Mouse (Mus musculus): ENCODE data around the gene Knstrn. TPM values are rescaled to one million over a fixed set of nuclear protein-coding genes. Genes with fewer than 3 reads are reported as not detected.

Knstrn gene
- polyA plus RNA-seq, 1 experiment from 2014 or later = 134 TPM

DNA sequence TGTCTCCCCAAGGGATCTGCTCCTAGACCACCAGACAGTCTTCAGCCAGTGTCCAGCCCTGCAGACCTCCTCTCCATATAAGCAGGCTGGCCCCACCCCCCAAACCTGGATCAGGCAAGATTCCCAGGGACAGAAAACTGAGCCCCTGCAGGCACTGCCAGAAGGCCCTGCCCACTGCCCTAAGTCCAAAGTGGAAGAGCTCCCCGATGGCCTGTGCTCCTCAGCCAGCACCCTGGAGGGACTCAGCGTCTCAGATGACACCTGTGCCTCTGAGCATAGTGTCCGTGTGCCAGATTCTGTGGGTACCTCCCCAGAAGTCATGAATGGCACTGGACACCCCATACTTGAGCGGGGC is 21.6 kb upstream of the Knstrn start:
- 74% methylated on average over 4 of the region's 4 CpGs for WGBS
- Histone ChIP-seq H3K36me3 (no peaks in the 10 kb centered on the region), H3K9me3 (no peaks in the 10 kb centered on the region), H3K27ac (no peak overlapping the region), H3K9ac (no peak overlapping the region), H3K4me3 (no peak overlapping the region), H3K4me1 (peaks cover 14% of the 10 kb centered on the region), H3K4me2 (no peak overlapping the region), H3K27me3 (peaks cover 3% of the 10 kb centered on the region; the same call in 1 of the 2 replicates)
- no peak for ATAC-seq (ENCODE audit: borderline replicate concordance, extremely low read depth, low FRiP score, low TSS enrichment)

DNA sequence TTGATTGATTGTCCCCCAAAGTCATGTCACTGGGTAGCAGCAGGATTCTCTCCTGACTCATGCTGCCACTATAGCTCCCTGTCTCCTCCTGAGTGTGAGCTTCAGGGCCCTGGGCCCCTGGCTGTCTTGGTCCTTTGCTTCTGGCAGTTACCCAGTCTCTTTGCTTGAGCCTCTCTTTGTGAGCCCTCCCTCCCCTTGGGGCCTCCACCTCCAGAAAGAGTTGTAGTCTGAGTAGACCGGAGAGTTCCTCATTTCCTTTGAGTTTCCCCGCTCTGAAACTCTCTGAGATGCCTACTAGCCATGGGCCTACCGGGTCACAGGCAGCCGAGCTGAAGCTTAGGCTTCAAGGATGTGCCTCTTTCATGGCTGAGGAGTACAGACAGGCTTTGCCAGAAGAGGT is 20.2 kb upstream of the Knstrn start:
- no peaks in the 10 kb centered on the region for H3K9me3 ChIP-seq
- H3K9ac ChIP-seq = no peak overlapping the region
- no peak for ATAC-seq (ENCODE audit: borderline replicate concordance, extremely low read depth, low FRiP score, low TSS enrichment)
- H3K27me3 ChIP-seq = peaks cover 3% of the 10 kb centered on the region; the same call in 1 of the 2 replicates
- H3K36me3 ChIP-seq = no peaks in the 10 kb centered on the region
- H3K27ac ChIP-seq = no peak overlapping the region
- H3K4me3 ChIP-seq = no peak overlapping the region
- peaks cover 14% of the 10 kb centered on the region for H3K4me1 ChIP-seq
- no peak overlapping the region for H3K4me2 ChIP-seq
- 68% methylated on average over 4 of the region's 4 CpGs for WGBS

GRCm38 (mm10) chr2:118802542-118803118 is 11.2 kb upstream of the Knstrn start:
- no peaks in the 10 kb centered on the region for H3K27me3 ChIP-seq
- H3K4me3 ChIP-seq = no peak overlapping the region
- H3K27ac ChIP-seq = no peak overlapping the region
- no peak overlapping the region for H3K9ac ChIP-seq
- H3K4me1 ChIP-seq = no peaks in the 10 kb centered on the region
- no peak overlapping the region for H3K4me2 ChIP-seq
- no peaks in the 10 kb centered on the region for H3K9me3 ChIP-seq
- 61% methylated on average over 4 of the region's 4 CpGs for WGBS
- ATAC-seq (ENCODE audit: borderline replicate concordance, extremely low read depth, low FRiP score, low TSS enrichment) = no peak
- H3K36me3 ChIP-seq = no peaks in the 10 kb centered on the region

- no peaks in the 10 kb centered on the region for H3K4me1 ChIP-seq
- no peaks in the 10 kb centered on the region for H3K27me3 ChIP-seq
- H3K9me3 ChIP-seq = no peaks in the 10 kb centered on the region
- H3K9ac ChIP-seq = no peak overlapping the region
- no peak overlapping the region for H3K4me2 ChIP-seq
- H3K36me3 ChIP-seq = no peaks in the 10 kb centered on the region
- ATAC-seq (ENCODE audit: borderline replicate concordance, extremely low read depth, low FRiP score, low TSS enrichment) = no peak
- no peak overlapping the region for H3K4me3 ChIP-seq
- no peak overlapping the region for H3K27ac ChIP-seq
- 79% methylated on average over 2 of the region's 2 CpGs for WGBS
Observed at GRCm38 (mm10) chr2:118804474-118804873, 9.3 kb upstream of the Knstrn start.

DNA sequence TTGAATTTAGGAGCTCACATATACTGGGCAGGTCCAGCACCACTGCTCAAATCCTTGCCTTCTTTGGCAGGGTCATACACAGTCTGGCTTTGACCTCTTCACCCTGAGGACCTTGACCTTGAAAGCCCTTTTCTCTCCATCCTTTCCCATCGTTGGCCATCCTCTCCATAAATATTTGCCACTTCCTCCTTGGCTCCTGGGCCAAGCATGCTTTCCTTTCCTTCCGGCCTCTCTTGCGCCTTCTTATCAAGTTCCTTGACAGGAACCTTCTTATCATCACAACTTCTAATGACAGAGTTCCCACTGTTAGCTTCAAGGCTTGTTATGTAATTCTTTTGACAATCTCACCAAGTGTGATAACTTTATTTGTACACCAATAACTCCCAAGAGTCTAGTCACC is 8.7 kb upstream of the Knstrn start:
- Histone ChIP-seq H3K27ac (no peak overlapping the region), H3K4me1 (no peaks in the 10 kb centered on the region), H3K27me3 (no peaks in the 10 kb centered on the region), H3K9ac (no peak overlapping the region), H3K9me3 (no peaks in the 10 kb centered on the region), H3K4me3 (no peak overlapping the region), H3K36me3 (no peaks in the 10 kb centered on the region), H3K4me2 (no peak overlapping the region)
- ATAC-seq (ENCODE audit: borderline replicate concordance, extremely low read depth, low FRiP score, low TSS enrichment) = no peak
- 29% methylated on average over 3 of the region's 3 CpGs for WGBS

DNA sequence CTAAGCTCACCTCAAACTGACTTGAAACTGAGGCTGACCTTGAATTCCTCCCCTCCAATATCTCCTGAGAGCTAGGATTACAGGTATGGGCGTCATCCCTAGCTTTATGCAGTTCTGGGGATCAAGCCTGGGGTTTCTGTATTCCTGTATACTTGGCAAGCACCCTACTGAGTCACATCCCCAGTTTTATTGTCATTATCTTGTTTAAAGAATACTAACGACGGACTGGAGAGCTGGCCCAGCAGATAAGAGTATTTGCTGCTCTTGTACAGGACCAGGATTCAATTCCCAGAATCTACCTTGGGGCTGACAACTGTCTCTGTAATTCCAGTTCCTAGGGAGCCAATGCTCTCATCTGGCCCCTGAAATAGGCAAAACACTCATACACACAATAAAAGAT is 8.0 kb upstream of the Knstrn start:
- no peaks in the 10 kb centered on the region for H3K27me3 ChIP-seq
- ATAC-seq (ENCODE audit: borderline replicate concordance, extremely low read depth, low FRiP score, low TSS enrichment) = no peak
- no peak overlapping the region for H3K27ac ChIP-seq
- 16% methylated on average over 3 of the region's 3 CpGs for WGBS
- H3K4me1 ChIP-seq = no peaks in the 10 kb centered on the region
- no peaks in the 10 kb centered on the region for H3K9me3 ChIP-seq
- H3K4me3 ChIP-seq = no peak overlapping the region
- H3K4me2 ChIP-seq = no peak overlapping the region
- no peaks in the 10 kb centered on the region for H3K36me3 ChIP-seq
- no peak overlapping the region for H3K9ac ChIP-seq

GRCm38 (mm10) chr2:118806860-118807259 is 6.9 kb upstream of the Knstrn start:
- 49% methylated on average over 4 of the region's 4 CpGs for WGBS
- Histone ChIP-seq H3K27me3 (no peaks in the 10 kb centered on the region), H3K27ac (no peak overlapping the region), H3K9me3 (no peaks in the 10 kb centered on the region), H3K4me2 (no peak overlapping the region), H3K9ac (no peak overlapping the region), H3K4me1 (no peaks in the 10 kb centered on the region), H3K4me3 (no peak overlapping the region), H3K36me3 (no peaks in the 10 kb centered on the region)
- no peak for ATAC-seq (ENCODE audit: borderline replicate concordance, extremely low read depth, low FRiP score, low TSS enrichment)

DNA sequence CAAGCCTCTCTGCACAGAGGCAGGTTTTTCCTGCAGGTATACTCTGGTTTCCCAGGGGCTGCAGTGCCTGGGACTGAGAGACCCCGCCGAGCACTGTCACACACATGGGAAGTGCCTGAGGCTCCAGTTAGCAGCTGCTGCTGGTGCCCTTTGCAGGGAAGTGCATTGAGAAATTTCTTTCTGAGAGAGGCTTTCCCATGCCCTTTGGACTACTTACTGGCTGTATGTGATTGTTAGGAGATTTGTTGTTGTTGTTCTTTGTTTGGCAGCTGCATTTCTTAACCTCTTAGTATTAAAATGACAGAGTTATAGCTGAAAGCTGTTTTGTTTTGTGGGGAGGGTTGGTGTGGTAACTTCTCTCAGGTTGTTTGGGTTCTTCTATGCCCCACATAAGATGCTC is 2.9 kb upstream of the Knstrn start:
- H3K4me2 ChIP-seq = no peak overlapping the region
- no peak for ATAC-seq (ENCODE audit: borderline replicate concordance, extremely low read depth, low FRiP score, low TSS enrichment)

GRCm38 (mm10) chr2:118812724-118813123 is 1.1 kb upstream of the Knstrn start:
- no peaks in the 10 kb centered on the region for H3K27me3 ChIP-seq
- H3K9me3 ChIP-seq = no peaks in the 10 kb centered on the region
- H3K4me2 ChIP-seq = no peak overlapping the region
- ATAC-seq (ENCODE audit: borderline replicate concordance, extremely low read depth, low FRiP score, low TSS enrichment) = no peak
- H3K4me3 ChIP-seq = no peak overlapping the region
- no peak overlapping the region for H3K27ac ChIP-seq
- 58% methylated on average over 1 of the region's 1 CpGs for WGBS
- H3K4me1 ChIP-seq = peaks cover 11% of the 10 kb centered on the region
- H3K36me3 ChIP-seq = peaks cover 13% of the 10 kb centered on the region; the same call in 1 of the 2 replicates
- no peak overlapping the region for H3K9ac ChIP-seq

More for the DNA sequence above, 2.9 kb upstream of the Knstrn start:
- H3K4me1 ChIP-seq = peaks cover 11% of the 10 kb centered on the region
- H3K4me3 ChIP-seq = no peak overlapping the region
- H3K27ac ChIP-seq = no peak overlapping the region
- H3K36me3 ChIP-seq = no peaks in the 10 kb centered on the region
- H3K27me3 ChIP-seq = no peaks in the 10 kb centered on the region
- no peaks in the 10 kb centered on the region for H3K9me3 ChIP-seq
- no peak overlapping the region for H3K9ac ChIP-seq
- WGBS = 43% methylated on average over 2 of the region's 2 CpGs

- H3K36me3 ChIP-seq = peaks cover 71% of the 10 kb centered on the region
Observed at GRCm38 (mm10) chr2:118822800-118823199, 9.0 kb downstream of the Knstrn start.

GRCm38 (mm10) chr2:118824396-118824795 is 10.6 kb downstream of the Knstrn start:
- no peak for ATAC-seq (ENCODE audit: borderline replicate concordance, extremely low read depth, low FRiP score, low TSS enrichment)
- Histone ChIP-seq H3K4me3 (no peak overlapping the region), H3K27me3 (no peaks in the 10 kb centered on the region), H3K9ac (no peak overlapping the region), H3K4me2 (no peak overlapping the region), H3K9me3 (no peaks in the 10 kb centered on the region), H3K4me1 (no peaks in the 10 kb centered on the region), H3K36me3 (peaks cover 68% of the 10 kb centered on the region), H3K27ac (no peak overlapping the region)
- WGBS = 92% methylated on average over 4 of the region's 4 CpGs

More at GRCm38 (mm10) chr2:118822800-118823199, 9.0 kb downstream of the Knstrn start:
- Histone ChIP-seq H3K27ac (no peak overlapping the region), H3K27me3 (no peaks in the 10 kb centered on the region), H3K9me3 (no peaks in the 10 kb centered on the region), H3K4me3 (no peak overlapping the region), H3K4me2 (no peak overlapping the region), H3K4me1 (no peaks in the 10 kb centered on the region), H3K9ac (no peak overlapping the region)
- 87% methylated on average over 5 of the region's 5 CpGs for WGBS
- ATAC-seq (ENCODE audit: borderline replicate concordance, extremely low read depth, low FRiP score, low TSS enrichment) = no peak

- 81% methylated on average over 5 of the region's 5 CpGs for WGBS
- H3K36me3 ChIP-seq = peaks cover 84% of the 10 kb centered on the region
Observed at GRCm38 (mm10) chr2:118829096-118829495, 15.3 kb downstream of the Knstrn start.

DNA sequence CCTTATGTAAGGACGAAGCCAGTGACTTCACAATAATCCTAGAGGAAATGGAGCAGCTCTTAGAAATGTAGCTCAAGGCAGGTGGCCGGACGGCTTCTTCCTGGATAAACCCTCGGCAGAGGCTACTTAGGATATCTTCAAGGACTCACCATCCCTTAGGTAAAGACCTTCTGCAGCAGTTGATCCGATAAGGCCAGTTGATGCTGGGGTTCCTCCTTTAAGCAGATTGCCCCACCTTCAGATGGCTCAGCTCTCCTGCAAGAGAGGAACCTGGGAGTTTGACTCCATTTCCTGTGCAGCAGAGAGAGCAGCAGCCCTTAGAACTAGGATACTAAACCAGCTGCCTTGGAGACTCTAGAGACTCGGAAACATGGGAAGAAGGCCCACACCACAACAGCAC is 20.3 kb downstream of the Knstrn start:
- peaks cover 59% of the 10 kb centered on the region for H3K36me3 ChIP-seq
- no peak overlapping the region for H3K9ac ChIP-seq
- no peak for ATAC-seq (ENCODE audit: borderline replicate concordance, extremely low read depth, low FRiP score, low TSS enrichment)
- H3K27me3 ChIP-seq = no peaks in the 10 kb centered on the region
- no peaks in the 10 kb centered on the region for H3K9me3 ChIP-seq
- H3K27ac ChIP-seq = no peak overlapping the region
- no peaks in the 10 kb centered on the region for H3K4me1 ChIP-seq
- no peak overlapping the region for H3K4me2 ChIP-seq
- no peak overlapping the region for H3K4me3 ChIP-seq
- 92% methylated on average over 6 of the region's 6 CpGs for WGBS

More at GRCm38 (mm10) chr2:118829096-118829495, 15.3 kb downstream of the Knstrn start:
- Histone ChIP-seq H3K4me1 (no peaks in the 10 kb centered on the region), H3K4me2 (no peak overlapping the region), H3K9me3 (no peaks in the 10 kb centered on the region), H3K27ac (no peak overlapping the region), H3K4me3 (no peak overlapping the region), H3K27me3 (no peaks in the 10 kb centered on the region), H3K9ac (no peak overlapping the region)
- no peak for ATAC-seq (ENCODE audit: borderline replicate concordance, extremely low read depth, low FRiP score, low TSS enrichment)
